Mouse (Mus musculus) kidney, adult 8-10 months (tissue): Measurements from ENCODE around the gene Vmp1.
A peak's percentile ranks its signal among the peaks of the same experiment; 100 is the strongest.

Experiments
- DNase-seq, 2 experiments: peaks; one replicate each; pipeline ENCODE4 v3.0.0; 2022

Gene Vmp1

DNA sequence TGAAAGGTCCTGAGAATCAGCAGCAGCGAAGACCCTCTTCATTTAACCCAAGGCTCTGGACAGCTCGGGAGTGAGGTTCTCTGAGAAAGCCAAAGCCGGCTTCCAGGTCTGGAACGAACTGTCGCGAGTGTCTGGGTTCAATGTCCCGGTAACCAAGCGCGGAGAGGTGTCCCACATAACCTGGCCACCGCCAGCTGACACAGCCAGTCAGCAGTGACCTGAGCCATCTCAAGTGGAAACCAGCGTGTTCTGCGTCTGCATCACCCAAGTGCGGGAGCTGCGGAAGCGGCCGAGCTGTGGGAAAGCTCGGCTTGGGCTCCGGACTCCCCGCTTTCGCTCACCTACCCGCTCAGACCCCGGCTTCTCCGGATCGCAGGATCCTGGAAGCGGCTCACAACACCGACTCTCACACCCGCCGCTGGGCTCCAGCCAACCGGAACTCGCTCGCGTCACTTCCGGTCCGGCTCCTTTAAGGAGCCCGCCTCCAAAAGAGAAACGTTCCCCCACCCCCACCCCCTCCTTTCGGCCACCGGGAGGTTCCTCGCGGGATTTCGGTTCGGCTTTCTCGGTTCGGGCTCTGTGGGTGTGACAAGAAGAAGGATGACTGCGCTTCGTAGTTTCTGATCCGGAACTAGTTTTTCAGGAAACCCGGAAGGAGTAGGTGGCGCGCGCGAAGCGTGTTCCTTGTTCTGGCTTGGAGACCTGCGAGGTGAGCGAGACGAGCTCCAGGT is at the start of gene Vmp1, which contains the start of gene Ptrh2:
Vmp1 (minus strand) TSS at position 442 of the 731 bp plus-strand sequence.
Ptrh2 (plus strand) TSS at position 591 of the 731 bp plus-strand sequence.
- DNase-seq = peak; percentile 92 to 94

DNA sequence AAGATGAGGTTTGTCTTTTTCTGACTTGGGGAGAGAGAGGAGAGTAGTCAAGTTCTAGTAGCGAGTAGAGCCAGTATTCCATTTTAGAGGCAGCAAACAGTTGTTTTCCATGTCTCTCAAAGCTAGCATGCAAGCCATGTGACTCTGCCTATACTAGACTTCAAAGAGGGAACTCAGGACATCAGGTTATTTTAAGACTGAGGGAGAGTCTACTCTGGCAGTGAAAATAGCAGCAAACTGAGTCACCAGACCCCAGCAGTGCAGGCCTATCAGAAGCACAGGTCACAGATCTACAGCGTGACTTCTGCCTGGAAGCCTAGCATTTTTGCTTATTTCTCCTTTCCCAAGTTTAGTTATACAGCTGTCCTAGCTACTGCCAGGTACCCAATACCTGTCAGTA is 47.8 kb upstream of the Vmp1 start:
- DNase-seq = no peak

DNA sequence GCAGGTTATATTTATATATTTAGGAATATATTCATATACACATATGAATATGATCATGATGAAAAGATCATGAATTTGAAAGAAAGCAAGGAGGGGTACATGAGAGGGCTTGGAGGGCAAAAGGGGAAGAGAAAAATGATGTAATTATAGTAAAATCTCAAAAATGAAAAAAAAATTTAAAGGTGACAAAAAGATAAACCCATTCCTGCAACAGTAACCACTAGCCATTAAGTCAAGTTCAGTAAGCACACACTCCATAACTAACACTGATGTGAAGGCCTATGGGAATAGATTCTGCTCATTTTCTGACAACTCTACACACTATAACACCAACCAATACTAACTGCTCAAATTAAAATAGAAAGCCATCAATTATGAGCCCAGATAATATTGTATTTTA is 42.0 kb upstream of the Vmp1 start:
- DNase-seq = no peak

DNA sequence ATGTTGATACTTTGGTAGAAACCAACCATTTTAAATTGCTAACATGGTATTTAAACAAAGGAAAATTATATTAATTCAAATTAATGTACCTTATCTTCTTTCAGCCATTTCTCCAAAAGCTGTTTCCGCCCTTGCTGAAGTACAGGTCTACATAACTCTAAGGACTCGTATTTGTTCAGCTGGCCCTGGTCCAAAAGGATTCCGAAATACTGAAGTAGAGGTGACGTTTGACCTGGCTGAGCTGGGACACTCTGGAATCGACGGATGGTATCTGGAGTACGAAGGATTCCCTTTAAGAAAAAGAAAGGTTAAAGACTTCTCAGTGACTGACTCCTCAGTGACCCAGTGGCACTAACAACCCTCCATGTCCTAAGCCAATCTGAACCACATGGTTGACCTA is 41.3 kb upstream of the Vmp1 start:
- DNase-seq = no peak

DNA sequence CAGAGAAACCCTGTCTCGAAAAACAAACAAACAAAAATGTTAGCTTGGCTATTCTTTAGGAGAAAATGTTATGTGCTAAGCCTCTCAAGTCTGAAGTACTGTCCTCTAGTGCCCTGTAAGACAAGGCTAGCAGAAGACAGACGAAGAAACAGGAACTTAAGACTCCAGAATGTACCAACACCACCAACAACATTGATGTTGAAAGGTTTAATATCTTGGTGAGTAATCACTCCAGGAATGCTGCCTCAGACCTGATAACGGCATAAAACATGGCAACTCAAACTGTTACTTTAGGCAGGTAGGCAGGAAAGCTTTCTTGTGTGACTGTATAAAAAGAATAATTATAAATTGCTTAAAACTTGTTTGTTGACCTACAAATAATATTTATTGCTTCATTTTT is 40.4 kb upstream of the Vmp1 start:
- no peak for DNase-seq

DNA sequence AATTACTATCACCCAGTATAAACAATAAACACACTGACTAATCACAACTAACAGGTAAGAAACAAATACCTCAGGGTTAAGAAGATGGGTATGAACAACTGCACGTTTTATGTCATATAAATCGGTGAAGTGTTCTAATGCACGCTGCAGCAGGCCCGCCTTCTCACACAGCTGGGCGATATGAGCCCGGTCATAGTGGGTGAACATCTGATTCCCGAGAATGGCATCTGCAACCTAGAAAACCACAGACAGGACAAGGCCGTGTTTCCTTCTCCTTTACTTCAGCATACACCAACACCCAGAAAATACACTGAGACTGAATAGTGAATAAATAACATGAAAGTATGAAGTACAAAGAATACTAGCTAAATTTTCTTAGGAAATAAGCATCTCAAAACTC is 35.8 kb upstream of the Vmp1 start:
- no peak for DNase-seq

DNA sequence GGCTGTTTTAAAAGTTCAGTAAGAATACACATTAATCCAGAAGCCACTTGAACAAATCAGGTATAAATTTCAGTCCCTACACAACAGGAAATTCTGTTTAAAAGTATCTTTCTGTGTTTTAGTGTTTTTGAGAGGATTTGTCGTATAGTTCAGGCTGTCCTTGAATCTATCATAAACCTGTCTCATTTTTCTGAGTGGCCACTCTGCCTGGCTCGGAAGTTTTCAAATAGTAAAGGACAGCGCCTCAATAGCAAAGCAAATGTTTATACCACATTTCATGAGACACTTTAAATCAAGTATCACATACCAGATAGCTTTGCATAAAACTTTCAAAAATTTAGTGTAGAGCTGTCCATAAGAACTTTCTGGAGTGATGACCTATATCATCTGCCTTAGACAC is 34.7 kb upstream of the Vmp1 start:
- DNase-seq = no peak

DNA sequence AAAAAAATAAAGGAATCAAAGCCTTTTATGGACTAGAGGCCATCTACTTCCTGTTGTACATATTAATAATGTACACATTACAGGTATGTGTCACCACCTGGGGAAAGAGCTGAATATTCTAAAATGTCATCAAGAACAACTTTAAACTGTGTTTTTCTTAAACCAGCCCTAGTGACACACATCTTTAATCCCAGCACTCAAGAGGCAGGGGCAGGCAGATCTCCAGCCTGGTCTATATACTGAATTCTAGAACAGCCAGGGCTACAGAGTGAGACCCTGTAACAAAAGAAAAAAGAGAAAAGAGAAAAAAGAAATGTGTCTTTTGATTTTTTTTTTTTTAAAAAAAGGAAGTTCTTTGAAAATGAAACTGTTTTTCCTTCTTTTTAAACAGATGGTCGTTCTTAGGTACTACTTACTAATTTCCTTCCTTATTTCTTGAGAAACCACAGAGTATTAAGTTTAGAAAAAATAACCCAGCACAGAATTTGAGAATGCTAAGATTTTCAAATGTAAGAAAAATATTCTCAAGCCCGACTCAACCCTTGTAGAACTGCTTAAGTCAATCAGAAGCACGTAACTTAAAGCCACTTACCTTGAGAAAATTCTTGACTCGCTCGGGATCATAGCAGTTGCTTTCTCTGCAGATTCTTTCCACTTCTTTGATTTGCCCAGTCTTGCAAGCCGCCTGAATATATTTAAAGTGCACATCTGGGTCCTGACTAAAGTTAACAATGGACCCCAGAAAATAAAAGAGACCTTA is 33.9 kb upstream of the Vmp1 start:
- no peak for DNase-seq

DNA sequence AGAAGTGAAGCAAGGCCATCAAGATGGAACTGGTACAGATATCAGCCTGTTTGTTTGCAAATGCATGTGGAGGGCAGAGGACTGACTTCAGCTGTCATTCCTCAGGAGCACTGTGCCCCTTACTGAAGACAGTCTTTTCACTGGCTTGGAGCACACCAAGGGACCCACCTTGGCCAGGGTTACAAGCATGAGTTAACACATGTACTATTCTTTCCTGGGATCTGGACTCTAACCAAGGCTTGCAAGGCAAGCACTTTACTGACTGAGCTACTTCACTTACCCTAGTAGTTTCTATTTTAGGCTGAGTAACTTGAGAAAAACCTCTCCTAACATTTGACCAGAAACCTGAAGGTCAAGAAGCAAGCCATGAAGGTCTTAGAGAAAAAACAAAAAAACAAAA is 31.0 kb upstream of the Vmp1 start:
- DNase-seq = no peak

DNA sequence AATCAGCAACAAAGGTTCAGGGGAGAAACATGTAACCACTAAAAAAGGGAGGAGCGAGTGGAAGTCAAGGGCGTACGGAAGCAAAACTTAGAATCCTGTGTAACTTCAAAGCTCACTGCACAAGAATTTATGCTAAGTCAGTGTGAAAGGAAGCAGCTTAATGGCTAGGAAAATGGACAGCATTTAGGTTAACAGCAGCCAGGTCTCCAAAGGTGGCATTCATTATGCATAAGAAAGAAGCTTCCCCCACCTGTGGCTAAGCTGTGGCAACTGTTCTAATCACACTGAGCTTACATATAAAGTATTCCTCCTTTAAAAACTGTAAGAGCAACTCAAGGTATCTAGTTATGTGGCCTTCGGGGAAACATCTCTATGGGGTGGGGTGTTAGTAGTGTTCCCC is 17.5 kb upstream of the Vmp1 start:
- DNase-seq = no peak

DNA sequence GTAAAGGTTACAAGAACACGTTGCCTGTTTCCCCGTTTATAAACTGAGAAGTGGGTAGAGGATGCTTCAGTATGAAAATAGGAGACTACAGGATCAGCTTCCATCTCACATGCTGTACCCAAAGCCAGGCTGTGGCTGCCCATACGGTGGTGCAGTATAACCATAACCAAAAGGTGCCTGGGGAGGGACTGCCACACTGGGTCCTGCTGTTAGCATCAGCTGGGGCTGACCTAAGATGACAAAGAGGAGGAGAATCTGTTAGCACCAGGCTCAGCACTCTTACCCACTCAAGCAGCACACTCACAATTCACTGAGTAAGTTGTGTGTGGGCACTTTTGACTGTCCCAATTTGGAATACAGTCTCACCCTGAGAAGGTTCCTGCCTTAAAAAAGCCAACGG is 11.8 kb upstream of the Vmp1 start:
- DNase-seq = no peak

DNA sequence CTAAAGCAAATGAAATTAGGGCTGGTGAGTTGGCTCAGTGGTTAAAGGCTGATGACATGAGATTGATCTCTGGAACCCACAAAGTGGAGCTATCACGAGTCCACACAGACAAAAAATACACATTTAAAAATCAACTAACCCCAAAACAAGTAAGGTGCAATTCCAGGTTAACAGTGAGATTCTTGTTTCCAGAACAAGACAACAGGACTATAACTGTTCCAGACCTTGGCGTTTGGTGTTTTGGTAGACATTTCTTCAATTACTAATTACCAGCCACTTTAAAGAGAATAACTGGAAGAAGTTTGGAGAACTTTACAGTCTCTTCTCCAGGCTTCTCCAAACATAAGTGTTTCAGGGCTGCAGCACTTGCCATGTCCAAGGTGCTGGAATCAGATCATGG is 8.9 kb upstream of the Vmp1 start:
- no peak for DNase-seq

DNA sequence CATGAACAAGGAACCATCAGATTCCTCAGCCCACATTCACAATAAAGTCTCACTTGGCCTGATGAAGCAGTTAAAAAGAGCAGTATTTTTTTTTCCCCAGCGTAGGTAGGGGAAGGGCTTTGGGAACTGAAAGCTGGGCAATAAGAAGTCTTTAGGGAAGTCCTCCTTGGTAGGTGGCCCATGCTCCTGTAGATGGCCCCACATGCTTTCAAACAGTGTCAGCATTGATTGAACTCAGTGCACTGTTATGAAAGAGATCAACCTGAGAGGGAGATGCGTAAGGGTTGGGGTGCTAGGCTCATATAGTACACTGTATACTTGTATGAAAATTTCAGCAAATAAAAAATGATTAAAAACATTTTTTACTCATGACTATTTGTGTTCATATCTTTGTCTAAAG is 8.3 kb upstream of the Vmp1 start:
- DNase-seq = no peak

DNA sequence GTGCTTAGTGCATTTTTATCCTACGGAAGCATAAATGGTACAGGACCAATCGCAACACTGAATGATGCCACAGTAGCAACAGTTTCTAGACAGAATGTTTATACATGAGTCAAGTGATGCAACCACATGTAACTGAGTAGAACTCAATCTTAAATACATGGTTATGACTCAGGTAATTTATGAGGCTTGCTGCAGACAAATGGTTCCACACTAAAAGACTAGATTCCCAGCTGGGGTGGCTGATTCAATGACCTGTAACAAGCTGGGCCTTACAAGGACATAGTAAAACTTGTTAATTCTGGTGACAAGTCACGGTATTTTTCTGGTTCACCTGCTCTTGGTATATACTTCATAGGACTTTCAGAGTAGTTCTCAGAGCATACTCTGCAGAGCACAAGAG is 7.8 kb upstream of the Vmp1 start:
- DNase-seq = no peak

DNA sequence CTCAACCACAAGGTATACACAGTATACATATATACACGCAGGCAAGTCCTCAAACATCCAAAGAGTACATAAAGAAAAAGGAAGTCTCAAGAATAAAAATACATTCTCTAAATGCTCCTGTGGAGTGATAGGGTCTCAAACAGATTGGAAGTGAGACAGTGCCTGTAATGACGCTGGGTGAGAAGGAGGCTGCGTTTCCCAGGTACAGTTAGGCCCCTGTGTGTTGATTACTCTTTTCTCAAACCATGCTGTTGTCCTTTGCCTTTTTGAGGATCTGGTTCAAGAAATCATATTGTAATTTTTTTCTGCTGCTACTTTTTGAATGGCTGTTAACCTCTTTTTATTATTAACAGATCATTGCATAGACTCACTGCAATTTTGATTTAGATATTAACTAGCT is 6.7 kb upstream of the Vmp1 start:
- DNase-seq = no peak

DNA sequence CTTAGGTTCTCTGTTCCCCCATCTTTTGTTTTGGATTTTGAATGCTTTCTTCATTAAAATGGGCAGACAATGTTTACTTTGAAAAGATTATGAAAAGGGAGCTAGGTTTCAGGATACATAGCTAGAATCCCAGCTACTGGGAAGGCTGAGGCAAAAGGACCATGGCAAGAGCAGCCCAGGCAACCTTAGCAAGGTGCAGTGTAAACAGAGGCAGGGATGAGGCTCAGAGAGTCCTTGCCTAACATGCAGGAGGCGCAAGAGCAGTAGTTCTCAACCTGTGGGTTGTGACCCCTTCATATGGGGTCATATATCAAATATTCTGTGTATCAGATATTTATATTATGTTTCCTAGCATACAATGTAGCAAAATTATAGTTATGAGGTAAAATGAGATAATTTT is 1.7 kb upstream of the Vmp1 start:
- DNase-seq = no peak

DNA sequence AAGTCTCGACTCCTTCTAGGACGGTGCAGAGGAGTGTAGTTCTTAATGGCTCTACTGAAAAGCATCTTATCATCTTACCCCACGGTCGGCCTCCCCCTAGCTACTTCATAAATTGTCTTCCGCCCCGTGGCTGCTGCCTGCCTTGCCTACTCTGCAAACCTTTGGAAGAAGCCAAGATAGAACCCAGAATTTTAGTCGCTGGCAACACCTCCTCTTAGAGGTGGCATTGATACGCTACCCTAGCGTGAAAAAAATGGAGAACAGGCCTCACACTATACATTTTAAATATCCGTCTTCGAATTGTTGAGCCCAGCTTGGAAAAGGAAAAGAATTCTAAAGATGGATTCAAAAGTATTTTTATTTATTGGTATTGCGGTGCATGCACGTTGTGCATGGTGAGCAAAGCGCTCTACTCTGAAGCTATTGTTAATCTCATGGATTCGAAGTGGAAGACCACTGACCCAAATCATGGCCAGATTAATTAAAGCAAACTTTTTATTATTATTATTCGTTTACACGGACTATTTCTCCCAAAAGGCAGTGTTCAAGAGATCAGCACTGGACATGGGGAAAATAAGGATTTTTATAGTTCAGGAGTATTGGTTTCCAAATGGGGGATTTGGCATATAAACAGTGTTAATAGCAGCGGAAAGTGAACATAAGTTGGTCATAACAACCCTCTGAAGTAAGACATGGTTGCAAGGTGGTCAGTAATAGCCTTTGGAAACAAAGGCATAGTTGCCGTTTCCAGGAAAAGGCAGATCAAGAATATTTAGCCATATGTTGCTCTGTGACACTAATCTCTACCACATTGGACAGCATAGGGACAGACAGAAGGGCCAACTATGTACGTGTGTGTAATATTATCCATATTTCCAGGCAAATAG is 733 bp upstream of the Vmp1 start:
- DNase-seq = no peak

DNA sequence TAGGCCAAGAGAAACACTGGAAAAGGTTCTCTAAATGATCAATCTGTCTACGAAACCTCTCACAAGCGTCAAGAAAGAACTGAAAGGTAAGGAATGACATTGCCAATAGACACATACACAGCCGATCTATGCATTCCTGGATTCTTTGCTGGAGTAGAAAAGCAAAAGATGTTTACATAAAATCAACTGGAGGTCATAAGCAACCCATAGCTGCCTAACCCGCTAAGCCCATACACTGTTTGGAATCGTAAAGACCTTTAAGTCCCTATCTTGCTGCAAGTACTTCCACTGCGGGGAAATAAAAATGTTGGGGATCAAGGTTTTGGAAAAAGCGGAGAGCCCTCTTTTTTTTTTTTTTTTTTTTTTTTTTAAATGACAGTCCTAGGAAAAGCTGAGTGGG is 775 bp downstream of the Vmp1 start:
- no peak for DNase-seq

DNA sequence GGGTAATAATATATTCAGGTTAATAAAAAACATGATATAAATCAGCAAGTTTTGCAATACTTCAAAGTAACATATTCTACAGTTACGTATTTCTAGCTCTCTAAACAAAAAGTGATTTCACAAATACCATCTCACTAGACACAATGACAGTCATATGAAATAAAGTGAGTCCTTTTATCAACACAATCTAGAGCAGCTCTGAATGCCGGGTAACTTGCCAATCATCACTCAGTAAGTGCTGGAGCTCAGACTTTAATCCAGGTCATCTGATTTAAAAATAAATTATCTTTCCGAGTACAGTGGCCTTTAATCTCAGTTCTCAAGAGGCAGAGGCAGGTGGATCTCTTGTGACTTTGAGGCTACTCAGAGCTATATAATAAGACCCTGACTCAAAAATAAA is 2.2 kb downstream of the Vmp1 start:
- no peak for DNase-seq

DNA sequence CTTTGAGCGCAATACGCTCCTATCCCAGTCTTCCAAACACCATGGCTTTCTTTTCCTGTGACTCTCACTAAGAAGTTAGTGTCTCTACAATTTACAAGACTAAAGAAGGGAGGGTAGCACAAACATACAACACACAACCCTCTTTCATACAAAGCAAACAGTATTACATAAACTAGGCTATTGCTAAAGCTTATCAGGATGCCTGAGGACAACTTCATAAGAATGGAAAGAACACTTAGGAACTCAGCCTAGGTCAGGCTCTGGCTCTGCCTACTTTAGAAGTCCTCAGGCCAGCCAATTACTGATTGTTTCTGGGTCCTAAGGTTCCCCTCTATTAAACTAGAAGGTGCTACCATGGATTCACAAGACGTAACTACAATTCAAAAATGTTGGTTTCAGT is 2.9 kb downstream of the Vmp1 start:
- no peak for DNase-seq

DNA sequence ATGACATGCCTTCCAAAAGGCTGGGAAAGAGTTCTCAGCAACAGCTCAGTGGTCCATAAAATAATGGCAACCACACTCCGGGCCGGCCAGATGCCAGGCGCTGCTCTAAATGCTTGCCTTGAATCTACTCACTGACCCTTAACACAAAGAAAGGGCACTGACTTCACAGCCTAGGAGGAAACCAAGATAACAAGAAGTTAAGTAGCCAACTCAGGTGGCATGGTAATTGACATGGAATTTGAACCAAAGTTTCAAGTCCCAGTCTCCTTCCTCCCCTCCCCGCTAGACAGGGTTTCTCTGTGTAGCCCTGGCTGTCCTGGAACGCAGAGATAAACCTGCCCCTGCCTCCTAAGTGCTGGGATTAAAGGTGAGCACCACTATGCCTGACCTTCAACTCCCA is 4.7 kb downstream of the Vmp1 start:
- peak; percentile 60 to 71 for DNase-seq

DNA sequence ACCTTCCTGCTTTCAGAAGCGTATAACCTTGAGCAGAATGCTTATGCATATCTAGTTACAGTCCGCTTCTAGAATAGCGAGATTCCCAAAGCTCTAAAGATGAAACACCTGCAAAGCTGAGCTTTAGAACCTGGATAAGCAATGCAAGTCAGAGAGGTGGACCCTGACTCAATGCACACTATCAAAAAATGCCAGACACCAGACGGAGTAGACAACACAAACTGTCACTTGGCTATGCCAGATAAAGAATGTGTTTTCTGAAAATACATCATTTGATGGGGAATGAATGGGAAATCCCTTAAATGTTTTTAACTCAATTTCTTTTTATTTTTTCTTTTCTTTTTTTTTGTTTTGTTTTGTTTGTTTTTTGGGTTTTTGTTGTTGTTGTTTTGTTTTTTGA is 8.1 kb downstream of the Vmp1 start:
- no peak for DNase-seq

DNA sequence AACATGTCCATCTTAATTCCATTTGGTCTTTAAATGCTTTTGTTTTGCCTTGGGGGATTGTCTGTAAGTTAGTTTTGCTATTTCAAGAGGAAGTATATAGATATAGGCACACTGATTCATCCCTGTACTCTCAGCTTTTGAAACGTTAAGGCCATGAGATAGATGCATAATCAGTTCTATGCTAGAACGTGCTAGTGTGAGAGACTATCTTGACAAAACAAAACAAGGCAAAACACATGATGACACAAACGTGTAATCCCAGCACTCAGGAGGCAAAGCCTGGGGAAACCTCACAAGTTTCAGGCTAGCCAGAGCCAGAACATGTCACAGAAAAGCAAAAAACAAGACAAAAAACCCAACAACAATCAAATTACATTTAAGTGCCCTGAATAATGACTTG is 10.9 kb downstream of the Vmp1 start:
- DNase-seq = no peak
